Comparison of ENCODE assay signal across 11 mouse cellular contexts in genomic region chr8:122330446-122331133, GRCm38 (mm10). TPM values are rescaled to one million over a fixed set of nuclear protein-coding genes. Genes with fewer than 3 reads are reported as not detected.
DNase-seq lines count a peak whose midpoint lies in the region; ATAC-seq and TF ChIP-seq lines count a peak whose summit lies in the region.
"Had no signal": no experiment of that assay in that cellular context is flagged by ENCODE, and none has a peak within 500 bp of the region (broad histone marks: within the 10 kb centered on the region; RNA-seq: fewer than 3 reads in every experiment).

No protein-coding gene starts in this region.

- no peak for TF ChIP-seq CTCF in lung, adult 2 months (IDR thresholded peaks at IDR 0.05; ENCODE audit: insufficient read depth, low read length)
- TF ChIP-seq CTCF in midbrain, postnatal 0 days (IDR thresholded peaks at IDR 0.05): no peak

- H3K4me1 ChIP-seq in heart, embryonic 10.5 days: peaks cover 86% of the 10 kb centered on the region
- peaks cover 27% of the 10 kb centered on the region for H3K4me1 ChIP-seq in lung, embryonic 16.5 days (replicated peaks; ENCODE audit: control insufficient read depth, insufficient read depth, low read length)
- H3K4me1 ChIP-seq in lung, adult 2 months (ENCODE audit: control insufficient read depth, insufficient read depth, low read length): peaks cover 9% of the 10 kb centered on the region
- peaks cover 17% of the 10 kb centered on the region for H3K4me1 ChIP-seq in limb, embryonic 13.5 days
- peaks cover 5% of the 10 kb centered on the region; the same call in 1 of the 2 replicates for H3K4me1 ChIP-seq in midbrain, postnatal 0 days (ENCODE audit: insufficient read depth, low read length)

- no peak overlapping the region for H3K9ac ChIP-seq in lung, embryonic 16.5 days (ENCODE audit: low read length)
- H3K9ac ChIP-seq in limb, embryonic 13.5 days: peak overlapping the region; percentile 13; the same call in 1 of the 2 replicates
- H3K9ac ChIP-seq in midbrain, postnatal 0 days (replicated peaks; ENCODE audit: low read length, poor library complexity, severe bottlenecking): peak overlapping the region; percentile 2
- H3K9ac ChIP-seq: embryonic facial prominence, embryonic 12.5 days had no signal

- no peak overlapping the region for H3K4me3 ChIP-seq in heart, embryonic 10.5 days
- H3K4me3 ChIP-seq in lung, embryonic 16.5 days (ENCODE audit: low read length): no peak overlapping the region
- H3K4me3 ChIP-seq in lung, adult 2 months (replicated peaks; ENCODE audit: extremely low read depth, low read depth, low read length): no peak overlapping the region
- H3K4me3 ChIP-seq in limb, embryonic 13.5 days: no peak overlapping the region
- H3K4me3 ChIP-seq in midbrain, postnatal 0 days (ENCODE audit: low read depth, low read length): no peak overlapping the region
- H3K4me3 ChIP-seq: embryonic facial prominence, embryonic 12.5 days had no signal

- peaks cover 22% of the 10 kb centered on the region for H3K27me3 ChIP-seq in heart, embryonic 10.5 days (ENCODE audit: insufficient read depth, poor library complexity, severe bottlenecking)
- peaks cover 8% of the 10 kb centered on the region; the same call in 1 of the 2 replicates for H3K27me3 ChIP-seq in lung, embryonic 16.5 days (ENCODE audit: control insufficient read depth, insufficient read depth, low read depth, low read length)
- peaks cover 20% of the 10 kb centered on the region for H3K27me3 ChIP-seq in limb, embryonic 13.5 days
- 0 out of 2 replicates have a peak, but pooled peaks cover 10% of the 10 kb centered on the region for H3K27me3 ChIP-seq in midbrain, postnatal 0 days (ENCODE audit: insufficient read depth, low read length)

- H3K4me2 ChIP-seq in lung, embryonic 16.5 days (ENCODE audit: low read depth, low read length): no peak overlapping the region
- H3K4me2 ChIP-seq in limb, embryonic 13.5 days (replicated peaks): no peak overlapping the region
- no peak overlapping the region for H3K4me2 ChIP-seq in midbrain, postnatal 0 days (ENCODE audit: low read depth, low read length, poor library complexity, severe bottlenecking)
- H3K4me2 ChIP-seq: embryonic facial prominence, embryonic 12.5 days had no signal

- H3K27ac ChIP-seq in heart, embryonic 10.5 days: peak overlapping the region; percentile 85
- peak overlapping the region; percentile 54 for H3K27ac ChIP-seq in lung, embryonic 16.5 days (ENCODE audit: low read length)
- no peak overlapping the region for H3K27ac ChIP-seq in limb, embryonic 13.5 days
- no peak overlapping the region for H3K27ac ChIP-seq in midbrain, postnatal 0 days (ENCODE audit: low read depth, low read length)
- H3K27ac ChIP-seq: embryonic facial prominence, embryonic 12.5 days had no signal

- no peak for DNase-seq in heart, embryonic 10.5 days (ENCODE audit: low spot score)
- no peak for DNase-seq in heart, postnatal 10 days
- no peak for DNase-seq in lung, adult 2 months
- no peak for DNase-seq in midbrain, postnatal 0 days (ENCODE audit: low spot score)
- DNase-seq in embryo, embryonic 11 days: no peak
- DNase-seq in spleen, postnatal 14 days (ENCODE audit: low spot score in 2 of 2): no peak
- DNase-seq: B cell, adult 2 months had no signal

- no peak for TF ChIP-seq POLR2A in lung, adult 2 months (IDR thresholded peaks at IDR 0.05; ENCODE audit: borderline replicate concordance, extremely low read depth, low read depth, low read length)

- H3K9me3 ChIP-seq in heart, embryonic 10.5 days: no peaks in the 10 kb centered on the region
- no peaks in the 10 kb centered on the region for H3K9me3 ChIP-seq in lung, embryonic 16.5 days (ENCODE audit: control insufficient read depth, low read length)
- H3K9me3 ChIP-seq in limb, embryonic 13.5 days: no peaks in the 10 kb centered on the region
- H3K9me3 ChIP-seq in midbrain, postnatal 0 days (ENCODE audit: low read length): no peaks in the 10 kb centered on the region
- H3K9me3 ChIP-seq: embryonic facial prominence, embryonic 12.5 days had no signal

- intact Hi-C loops in heart, postnatal 10 days (cut with DNase I): loop anchor here (2.0 to 5.0 kb wide), 2 partner anchors 16 to 353 kb away; no protein-coding TSS in a partner anchor

- 58% methylated on average over 12 of the region's 12 CpGs for WGBS in heart, embryonic 10.5 days
- 62% methylated on average over 12 of the region's 12 CpGs for WGBS in lung, embryonic 16.5 days
- WGBS in lung, adult 2 months: 59% methylated on average over 12 of the region's 12 CpGs
- WGBS in limb, embryonic 13.5 days: 79% methylated on average over 12 of the region's 12 CpGs
- WGBS in midbrain, postnatal 0 days: 72% methylated on average over 12 of the region's 12 CpGs

- peaks cover 69% of the 10 kb centered on the region for H3K36me3 ChIP-seq in heart, embryonic 10.5 days
- no peaks in the 10 kb centered on the region; the same call in 1 of the 2 replicates for H3K36me3 ChIP-seq in lung, embryonic 16.5 days (ENCODE audit: control insufficient read depth, insufficient read depth, low read length)
- peaks cover 4% of the 10 kb centered on the region; the same call in 1 of the 2 replicates for H3K36me3 ChIP-seq in limb, embryonic 13.5 days
- no peaks in the 10 kb centered on the region; the same call in 1 of the 2 replicates for H3K36me3 ChIP-seq in midbrain, postnatal 0 days (ENCODE audit: insufficient read depth, low read length)

- ATAC-seq in lung, embryonic 16.5 days (ENCODE audit: low read depth): no peak
- no peak for ATAC-seq in limb, embryonic 13.5 days (ENCODE audit: low FRiP score, low read depth)
- ATAC-seq in midbrain, postnatal 0 days (ENCODE audit: low FRiP score): no peak

RNA-seq across cellular contexts. Expression of gene Trhr2, which starts 30.0 kb away (rescaled TPM):
- not detected in 2 replicates for polyA plus RNA-seq in heart, embryonic 10.5 days (2016; fragmentation: Nextera tagmentation; extraction: Ambion mirVana)
- total RNA-seq in heart, postnatal 10 days (2021): not detected
- polyA plus RNA-seq in lung, embryonic 16.5 days (2015; fragmentation: Nextera tagmentation; extraction: Ambion mirVana): not detected in 2 replicates
- polyA plus RNA-seq in lung, adult 2 months (2012; rRNA removed): not detected in 2 replicates
- polyA plus RNA-seq in limb, embryonic 13.5 days (2015; fragmentation: Nextera tagmentation; extraction: Ambion mirVana): 0.14 and 0.38 TPM in 2 replicates
- total RNA-seq in midbrain, postnatal 0 days (2014; rRNA removed): 0.93 and 3.5 TPM in 2 replicates
- polyA plus RNA-seq in midbrain, postnatal 0 days (2015; fragmentation: Nextera tagmentation; extraction: Ambion mirVana): 0.15 and 0.37 TPM in 2 replicates
- polyA plus RNA-seq: neural tube, embryonic 14.5 days had no signal

RNA-seq across cellular contexts. Expression of gene Zc3h18, which starts 45.8 kb away (rescaled TPM):
- 47.4 and 51.0 TPM in 2 replicates for polyA plus RNA-seq in heart, embryonic 10.5 days (2016; fragmentation: Nextera tagmentation; extraction: Ambion mirVana)
- total RNA-seq in heart, postnatal 10 days (2021): 10 to 100 TPM; 25.5 to 27.5 TPM
- 37.3 and 41.3 TPM in 2 replicates for polyA plus RNA-seq in lung, embryonic 16.5 days (2015; fragmentation: Nextera tagmentation; extraction: Ambion mirVana)
- polyA plus RNA-seq in lung, adult 2 months (2012; rRNA removed): 26.8 and 29.1 TPM in 2 replicates
- 59.2 and 59.9 TPM in 2 replicates for polyA plus RNA-seq in limb, embryonic 13.5 days (2015; fragmentation: Nextera tagmentation; extraction: Ambion mirVana)
- total RNA-seq in midbrain, postnatal 0 days (2014; rRNA removed): 29.4 and 41.3 TPM in 2 replicates
- polyA plus RNA-seq in midbrain, postnatal 0 days (2015; fragmentation: Nextera tagmentation; extraction: Ambion mirVana): 23.4 and 25.0 TPM in 2 replicates

RNA-seq across cellular contexts. Expression of gene Zfpm1, which starts 48.6 kb away (rescaled TPM):
- 5.7 and 12.8 TPM in 2 replicates for polyA plus RNA-seq in heart, embryonic 10.5 days (2016; fragmentation: Nextera tagmentation; extraction: Ambion mirVana)
- total RNA-seq in heart, postnatal 10 days (2021): 10 to 100 TPM; 35.3 to 38.0 TPM
- polyA plus RNA-seq in lung, embryonic 16.5 days (2015; fragmentation: Nextera tagmentation; extraction: Ambion mirVana): 0.82 and 1.2 TPM in 2 replicates
- 32.0 and 38.4 TPM in 2 replicates for polyA plus RNA-seq in lung, adult 2 months (2012; rRNA removed)
- polyA plus RNA-seq in limb, embryonic 13.5 days (2015; fragmentation: Nextera tagmentation; extraction: Ambion mirVana): 0.80 and 1.1 TPM in 2 replicates
- 19.6 and 28.6 TPM in 2 replicates for total RNA-seq in midbrain, postnatal 0 days (2014; rRNA removed)
- polyA plus RNA-seq in midbrain, postnatal 0 days (2015; fragmentation: Nextera tagmentation; extraction: Ambion mirVana): 1.2 TPM in 2 replicates

Comparison
In these comparisons a context has a peak if more than half of its experiments do, and no peak if none do; other contexts are left out.
1. H3K27ac ChIP-seq: peak in heart, embryonic 10.5 days (single experiment) and lung, embryonic 16.5 days (single experiment); none in limb, embryonic 13.5 days (single experiment) and midbrain, postnatal 0 days (single experiment).